Mouse (Mus musculus) thymus, adult 2 months (tissue): ENCODE measurements around the gene Unc80. TPM values are rescaled to one million over a fixed set of nuclear protein-coding genes. Genes with fewer than 3 reads are reported as not detected.
A peak's percentile ranks its signal among the peaks of the same experiment; 100 is the strongest.

Experiments
- DNase-seq: peaks from one replicate; pipeline ENCODE4 v3.0.0; 2021
- H3K27ac ChIP-seq: fragments of 200-500 bp; 2 replicates; pipeline ENCODE4 v1.5.1; 2012; ENCODE audit warnings: low read length, control low read depth; ENCODE audit not compliant: control insufficient read depth, insufficient read depth
- H3K27me3 ChIP-seq: fragments of 200-500 bp; 2 replicates; pipeline ENCODE4 v1.6.1; 2012; ENCODE audit warnings: mild to moderate bottlenecking, low read length, moderate library complexity, mixed read lengths; ENCODE audit not compliant: control insufficient read depth, insufficient read depth
- H3K36me3 ChIP-seq: fragments of 200-500 bp; 2 replicates; pipeline ENCODE4 v1.6.1; 2012; ENCODE audit warnings: mild to moderate bottlenecking, low read length, moderate library complexity; ENCODE audit not compliant: control insufficient read depth, insufficient read depth
- H3K4me1 ChIP-seq: fragments of 200-500 bp; replicated peaks from 2 replicates; pipeline ENCODE4 v1.6.1; 2012; ENCODE audit warnings: low read length; ENCODE audit not compliant: control insufficient read depth, insufficient read depth
- H3K4me3 ChIP-seq: fragments of 200-500 bp; 2 replicates; pipeline ENCODE4 v1.5.1; 2012; ENCODE audit warnings: mild to moderate bottlenecking, low read length, control low read depth, moderate library complexity; ENCODE audit not compliant: control insufficient read depth, insufficient read depth
- CTCF ChIP-seq: fragments of 200-500 bp; IDR thresholded peaks from 2 replicates; pipeline ENCODE4 v1.5.1; 2012; ENCODE audit warnings: mild to moderate bottlenecking, control low read depth, low read length, moderate library complexity, borderline replicate concordance; ENCODE audit not compliant: control insufficient read depth, poor library complexity, insufficient read depth; ENCODE audit errors: extremely low read depth
- POLR2A ChIP-seq: fragments of 200-500 bp; IDR thresholded peaks from 2 replicates; pipeline ENCODE4 v1.6.1; 2012; ENCODE audit warnings: mild to moderate bottlenecking, low read length, control low read depth, moderate library complexity; ENCODE audit not compliant: control insufficient read depth, poor library complexity, insufficient read depth; ENCODE audit errors: extremely low read depth
- WGBS: fragments of 180-500 bp; shearing (Covaris S2); methylation state at CpG from one replicate; pipeline ENCODE4 v1.1.7; 2018; 5-methylcytosine and 5-hydroxymethylcytosine counted together
- polyA plus RNA-seq: library from polyadenylated mRNA; depleted of rRNA; stranded (reverse); fragments of >200 nt; gene quantifications from 2 replicates; pipeline ENCODE4 v1.2.3, GENCODE M21; 2012; rRNA removed

Unc80 gene
- polyA plus RNA-seq, 1 experiment = 0.07 TPM

- peak; percentile 83 for TF ChIP-seq POLR2A
- TF ChIP-seq CTCF = peak; percentile 34; the same call in 1 of the 2 replicates
- Histone ChIP-seq H3K27me3 (no peaks in the 10 kb centered on the region), H3K4me3 (peak within 1 kb of the TSS; percentile 68), H3K36me3 (peaks cover 5% of the 10 kb centered on the region; the same call in 1 of the 2 replicates), H3K27ac (peak within 1 kb of the TSS; percentile 33), H3K4me1 (peaks cover 4% of the 10 kb centered on the region; the same call in 1 of the 2 replicates)
- DNase-seq = peak; percentile 93
- WGBS = under 1% methylated on average over 73 of the region's 73 CpGs
Measured at GRCm38 (mm10) chr1:66700693-66701575, 232.8 kb downstream of the Unc80 start, which contains the start of gene Rpe. Rpe (plus strand) TSS chr1:66700831.

- TF ChIP-seq POLR2A (no peak), CTCF (no peak)
- Histone ChIP-seq H3K36me3 (peaks cover 10% of the 10 kb centered on the region), H3K27me3 (no peaks in the 10 kb centered on the region), H3K4me3 (peak overlapping the region; percentile 68), H3K4me1 (peaks cover 4% of the 10 kb centered on the region; the same call in 1 of the 2 replicates), H3K27ac (no peak overlapping the region; the same call in 1 of the 2 replicates)
- no peak for DNase-seq
- 28% methylated on average over 2 of the region's 2 CpGs for WGBS
Measured at GRCm38 (mm10) chr1:66701576-66701940, 233.4 kb downstream of the Unc80 start.

- Histone ChIP-seq H3K36me3 (peaks cover 18% of the 10 kb centered on the region), H3K27ac (no peak overlapping the region), H3K4me3 (no peak overlapping the region), H3K4me1 (peaks cover 4% of the 10 kb centered on the region; the same call in 1 of the 2 replicates), H3K27me3 (no peaks in the 10 kb centered on the region)
- TF ChIP-seq POLR2A (no peak), CTCF (no peak)
- DNase-seq = no peak
- 52% methylated on average over 4 of the region's 4 CpGs for WGBS
Measured at GRCm38 (mm10) chr1:66702623-66703345, 234.6 kb downstream of the Unc80 start.

DNA sequence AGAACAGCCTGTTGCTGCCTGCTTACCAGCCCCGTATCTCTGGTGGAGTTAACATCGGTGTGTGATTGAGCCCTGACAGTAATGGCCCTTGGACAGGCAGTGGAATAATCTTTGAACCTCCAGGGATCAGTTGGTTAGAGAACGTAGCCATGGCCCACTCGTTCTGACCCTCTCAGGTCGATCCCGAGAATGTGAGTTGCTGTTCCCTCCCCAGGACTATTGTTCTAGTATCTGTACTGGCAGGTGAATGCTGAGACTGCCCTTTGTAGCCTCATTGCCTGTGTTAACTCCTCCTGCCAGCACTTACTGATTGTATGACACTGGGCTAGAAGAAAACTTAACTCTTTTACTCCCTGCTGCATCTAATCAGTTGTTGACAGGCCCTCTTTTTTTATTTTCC is 236.4 kb downstream of the Unc80 start:
- no peak for DNase-seq
- Histone ChIP-seq H3K36me3 (peaks cover 30% of the 10 kb centered on the region), H3K27me3 (no peaks in the 10 kb centered on the region), H3K27ac (no peak overlapping the region), H3K4me1 (peaks cover 4% of the 10 kb centered on the region; the same call in 1 of the 2 replicates), H3K4me3 (no peak overlapping the region)
- WGBS = 93% methylated on average over 6 of the region's 6 CpGs
- no peak for TF ChIP-seq CTCF
- TF ChIP-seq POLR2A = no peak

- Histone ChIP-seq H3K27ac (no peak overlapping the region), H3K4me3 (no peak overlapping the region), H3K4me1 (0 out of 2 replicates have a peak, but pooled peaks cover 2% of the 10 kb centered on the region), H3K36me3 (peaks cover 54% of the 10 kb centered on the region), H3K27me3 (no peaks in the 10 kb centered on the region)
- no peak for DNase-seq
- 87% methylated on average over 3 of the region's 3 CpGs for WGBS
- no peak for TF ChIP-seq CTCF
- TF ChIP-seq POLR2A = no peak
Measured at GRCm38 (mm10) chr1:66712859-66713258, 244.7 kb downstream of the Unc80 start.

DNA sequence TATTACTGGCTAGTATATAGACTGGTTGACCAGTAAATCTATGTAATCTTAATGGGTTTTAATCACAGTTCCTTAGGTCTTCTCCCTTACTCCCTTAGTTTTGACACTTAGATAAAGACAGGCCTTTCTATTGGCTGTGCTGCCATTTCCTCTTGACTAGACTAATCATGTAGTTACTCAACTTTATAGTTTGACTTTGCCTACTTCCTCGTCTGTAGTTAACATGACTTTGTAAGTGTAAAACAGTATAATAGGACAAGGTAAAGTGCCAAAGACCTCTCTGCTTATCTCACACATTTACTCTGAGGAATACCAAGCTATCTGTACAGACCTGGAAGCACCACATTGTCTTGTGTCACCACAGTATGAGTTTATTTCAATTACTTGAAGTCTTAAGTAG is 262.4 kb downstream of the Unc80 start:
- no peak for TF ChIP-seq POLR2A
- no peak for TF ChIP-seq CTCF
- no peaks in the 10 kb centered on the region for H3K27me3 ChIP-seq
- no peak overlapping the region for H3K27ac ChIP-seq
- DNase-seq = no peak
- peaks cover 48% of the 10 kb centered on the region for H3K36me3 ChIP-seq
- WGBS = 92% methylated on average over 1 of the region's 1 CpGs
- H3K4me3 ChIP-seq = no peak overlapping the region
- no peaks in the 10 kb centered on the region for H3K4me1 ChIP-seq

Other genes with a start within 250 kb of the Unc80 start
- gene Rpe, start 232.5 kb downstream of the Unc80 start, polyA plus RNA-seq = 22.5 and 23.6 TPM in 2 replicates